Mouse (Mus musculus) spleen, adult 12 weeks (tissue): ENCODE measurements around the gene Rhog.
A peak's percentile ranks its signal among the peaks of the same experiment; 100 is the strongest.

Experiments used
- DNase-seq: peaks from one replicate; pipeline ENCODE4 v3.0.0; 2022; ENCODE audit warnings: low spot score

The Rhog gene

DNA sequence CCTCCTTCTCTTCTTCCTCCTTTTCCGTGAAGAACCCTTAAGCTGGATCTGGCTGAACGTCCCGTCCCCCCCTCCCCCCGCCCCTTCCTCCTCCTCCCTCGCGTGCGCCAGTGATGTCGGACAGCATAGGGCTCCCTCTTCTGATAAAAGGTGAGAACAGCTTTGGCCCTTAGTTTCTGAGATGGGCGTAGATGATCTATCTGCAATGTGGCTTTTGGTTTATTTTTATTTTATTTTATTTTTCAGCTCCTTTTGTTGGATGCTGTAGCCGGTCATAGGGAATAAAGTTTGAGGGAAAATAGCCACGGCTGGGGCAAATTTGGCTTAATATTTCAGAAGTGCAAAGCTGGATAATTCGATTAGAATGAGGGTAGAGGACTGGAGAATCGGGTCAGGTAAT, 33.5 kb downstream of the Rhog start:
- no peak for DNase-seq

DNA sequence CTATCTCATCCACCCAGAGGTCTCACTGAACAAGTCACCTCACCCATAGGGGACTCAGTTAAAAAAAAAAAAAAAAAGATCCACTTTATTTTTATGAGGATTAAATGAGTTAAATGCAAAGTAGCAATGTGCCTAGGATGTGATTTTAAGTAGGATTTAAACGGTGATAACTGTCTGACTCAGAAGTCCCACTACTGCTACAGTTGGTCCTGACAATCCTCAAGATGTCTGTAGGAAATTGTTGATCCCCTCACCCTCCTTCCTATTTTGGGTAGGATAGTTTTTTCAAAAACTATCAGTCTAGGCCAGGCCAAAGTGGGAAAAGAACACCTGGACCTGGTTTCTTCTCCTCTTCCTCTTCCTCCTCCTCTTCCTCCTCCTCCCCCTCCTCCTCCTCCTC, 34.0 kb downstream of the Rhog start:
- DNase-seq: no peak

DNA sequence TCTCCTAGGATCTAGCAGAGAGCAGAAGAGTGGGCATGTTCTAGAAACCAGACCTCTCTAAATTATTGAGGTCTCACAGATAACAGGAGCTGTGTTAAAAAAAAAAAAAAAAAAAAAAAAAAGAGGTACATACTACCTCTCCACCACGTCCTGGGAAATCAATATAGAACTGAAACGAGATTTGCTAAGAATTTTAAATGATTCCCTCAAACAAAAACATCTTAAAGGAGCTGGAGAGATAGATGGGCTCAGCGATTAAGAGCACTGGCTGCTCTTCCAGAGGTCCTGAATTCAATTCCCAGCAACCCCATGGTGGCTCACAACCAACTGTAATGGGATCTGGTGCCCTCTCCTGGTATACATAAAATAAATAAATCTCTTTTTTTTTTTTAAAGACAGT, 44.8 kb downstream of the Rhog start:
- DNase-seq: no peak

DNA sequence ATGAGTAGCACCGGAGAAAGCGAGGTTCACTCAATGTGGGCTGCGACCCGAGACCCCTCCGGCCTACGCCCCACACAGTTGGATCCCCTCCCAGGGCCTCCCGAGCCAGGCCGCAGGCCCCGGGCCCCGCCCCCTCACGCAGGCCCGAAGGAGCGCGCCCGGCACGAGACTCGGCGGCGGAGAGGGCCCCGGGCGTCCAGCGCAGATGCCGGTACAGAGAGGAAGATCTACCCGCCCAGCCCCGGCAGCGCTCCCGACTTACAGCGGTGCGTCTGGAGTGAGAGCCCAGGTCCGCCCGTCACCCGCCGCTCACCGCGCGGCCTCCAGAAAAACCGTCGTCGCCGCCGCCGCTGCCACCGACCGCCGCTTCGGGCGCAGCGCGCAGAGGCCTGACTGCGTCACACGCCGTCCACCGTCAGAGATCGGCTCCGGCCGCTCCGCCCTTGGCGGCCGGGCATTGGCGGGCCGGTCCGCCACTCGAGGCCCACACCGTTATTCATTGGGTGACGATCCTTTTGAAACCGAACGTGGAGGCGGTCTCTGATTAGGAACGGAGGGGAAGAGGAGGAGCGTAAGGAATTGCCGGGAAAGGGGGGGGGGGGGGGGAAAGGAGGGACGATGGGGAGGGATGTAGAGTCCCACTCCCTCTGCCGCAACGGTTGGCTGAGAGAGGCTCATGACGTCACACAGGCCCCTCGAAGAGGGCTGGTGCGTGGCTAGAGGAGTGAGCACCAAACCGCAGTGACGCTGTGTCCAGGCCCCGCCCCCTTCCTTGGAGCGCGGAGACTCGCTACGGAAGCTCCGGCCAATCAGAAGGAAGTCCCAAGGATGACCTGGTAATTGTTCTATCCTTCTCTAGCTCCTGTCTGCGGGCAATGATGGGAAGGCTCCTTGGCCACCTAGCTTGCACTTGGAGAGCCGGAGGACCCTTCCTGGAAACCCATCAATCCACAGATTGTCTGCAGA, 45.8 kb downstream of the Rhog start, which contains the start of the genes Nup98 and Pgap2:
Gene Nup98, minus strand, starts transcription at position 421 of the 966 bp plus-strand sequence.
Gene Pgap2, plus strand, starts transcription at position 453 of the 966 bp plus-strand sequence.
- peak; percentile 93 for DNase-seq

DNA sequence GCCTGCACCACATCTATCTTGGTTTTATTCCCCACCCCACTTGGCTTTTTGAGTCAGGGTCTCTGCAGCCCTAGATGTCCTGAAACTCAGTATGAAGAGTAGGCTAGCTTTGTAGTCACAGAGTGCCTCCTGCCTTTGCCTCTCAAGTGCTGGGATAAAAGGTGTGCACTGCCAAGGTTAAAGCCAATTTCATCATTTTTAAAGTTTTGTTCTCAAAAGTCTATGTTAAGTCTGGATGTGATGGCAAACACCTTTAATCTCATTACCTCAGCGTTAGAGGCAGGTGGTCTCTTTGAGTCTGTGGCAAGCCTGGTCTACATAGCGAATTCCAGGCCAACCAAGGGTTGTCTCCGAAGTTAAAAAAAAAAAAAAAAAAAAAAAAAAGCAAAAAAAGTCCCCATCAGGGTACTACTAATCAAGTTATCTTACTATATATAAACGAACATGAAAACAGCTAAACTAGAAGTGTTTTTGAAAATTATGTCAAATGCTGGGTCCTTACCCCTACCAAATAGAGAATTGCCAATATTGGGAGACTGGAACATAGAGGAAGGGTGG, 47.0 kb downstream of the Rhog start:
- DNase-seq: no peak

DNA sequence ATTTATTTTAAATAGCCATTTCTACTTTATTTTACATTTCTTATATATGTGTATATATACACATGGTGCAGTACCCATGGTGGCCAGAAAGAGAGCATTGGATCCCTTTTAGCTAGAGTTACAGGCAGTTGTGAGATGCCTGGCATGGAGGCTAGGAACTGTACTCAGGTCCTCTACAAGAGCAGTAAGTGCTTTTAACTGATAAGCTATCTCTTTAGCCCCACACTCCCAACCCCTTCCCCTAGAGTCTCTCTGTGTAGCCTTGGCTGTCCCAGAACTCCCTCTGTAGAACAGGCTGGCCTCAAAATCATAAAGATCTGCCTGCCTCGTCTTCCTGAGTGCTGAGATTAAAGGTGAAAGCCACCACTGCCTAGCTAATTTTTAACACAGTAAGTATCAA, 50.2 kb downstream of the Rhog start:
- no peak for DNase-seq

DNA sequence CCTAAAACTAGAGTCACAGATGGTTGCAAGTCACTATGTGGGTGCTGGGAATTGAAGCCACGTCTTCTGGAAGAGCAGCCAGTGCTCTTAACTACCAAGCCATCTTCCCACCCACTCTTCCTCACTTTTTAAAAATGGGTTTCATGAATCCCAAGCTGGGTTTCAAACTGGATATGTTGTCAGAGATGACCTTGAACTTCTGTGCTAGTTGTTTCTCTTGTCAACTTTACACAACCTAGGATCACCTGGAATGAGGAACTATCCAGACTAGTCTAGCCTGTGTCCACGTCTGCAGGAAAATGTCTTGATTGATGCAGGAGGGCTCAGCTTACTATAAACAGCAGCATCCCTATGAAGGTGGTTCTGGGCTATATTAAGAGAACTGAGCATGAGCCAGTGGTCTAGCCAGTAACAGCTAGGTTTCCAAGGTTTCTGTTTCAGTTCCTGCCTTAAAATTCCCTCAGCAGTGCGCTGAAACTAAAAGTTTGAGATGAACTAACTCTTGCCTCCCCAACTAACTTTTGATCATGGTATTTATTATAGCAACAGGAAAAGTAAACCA, 51.5 kb downstream of the Rhog start:
- DNase-seq: no peak

DNA sequence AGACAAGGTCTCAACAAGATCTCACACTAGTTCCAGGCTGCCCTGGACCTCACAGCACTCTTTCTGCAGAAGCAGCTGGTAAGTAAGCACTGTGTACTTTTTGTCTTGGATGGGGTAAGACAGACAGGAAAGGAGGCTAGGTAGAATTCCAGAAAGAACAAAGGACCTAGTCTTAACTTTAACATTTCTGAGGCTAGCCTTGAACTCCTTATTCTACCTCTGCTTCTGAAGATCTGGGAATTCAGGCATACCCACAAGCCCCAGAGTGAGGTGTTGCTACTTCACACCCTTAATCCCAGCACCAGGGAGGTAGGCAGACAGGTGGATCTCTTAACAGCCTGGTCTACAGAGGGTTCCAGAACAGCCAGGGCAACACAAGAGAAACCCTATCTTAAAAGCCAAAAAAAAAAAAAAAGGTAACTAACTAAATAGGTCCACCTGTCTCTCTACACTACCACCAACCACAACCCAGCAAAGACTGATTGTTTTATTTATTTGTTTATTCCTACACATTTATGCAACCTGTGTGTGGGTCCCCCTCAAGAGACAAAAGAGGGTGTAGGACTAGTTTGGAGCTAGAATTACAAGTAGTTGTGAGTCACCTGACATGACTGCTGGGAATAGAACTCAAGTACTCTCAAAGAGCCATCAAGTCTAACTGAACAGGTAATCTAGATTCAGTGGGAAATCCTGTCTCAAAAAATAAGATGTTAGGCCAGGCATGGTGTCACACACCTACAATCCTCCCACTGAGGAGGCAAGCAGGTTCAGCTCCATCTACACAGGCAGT, 54.7 kb downstream of the Rhog start:
- DNase-seq: no peak

DNA sequence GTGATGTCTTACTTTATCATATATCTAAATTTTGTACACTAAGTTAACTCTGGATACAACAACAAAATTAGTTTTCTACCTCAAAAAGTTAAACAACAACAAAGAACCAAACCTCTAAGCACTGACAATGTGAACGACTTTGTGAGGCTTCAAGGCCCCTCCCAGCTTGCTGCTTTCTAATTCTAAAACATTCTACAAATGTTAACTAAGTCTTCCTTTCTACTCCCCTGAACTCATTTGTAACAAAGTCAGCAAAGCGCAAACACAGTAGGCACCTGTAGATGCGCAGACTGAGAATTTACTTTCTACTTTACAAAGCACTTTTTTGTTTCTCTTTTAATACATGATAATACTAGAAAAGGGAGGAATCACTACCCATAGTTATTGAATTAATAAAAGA, 55.3 kb downstream of the Rhog start:
- DNase-seq: no peak

DNA sequence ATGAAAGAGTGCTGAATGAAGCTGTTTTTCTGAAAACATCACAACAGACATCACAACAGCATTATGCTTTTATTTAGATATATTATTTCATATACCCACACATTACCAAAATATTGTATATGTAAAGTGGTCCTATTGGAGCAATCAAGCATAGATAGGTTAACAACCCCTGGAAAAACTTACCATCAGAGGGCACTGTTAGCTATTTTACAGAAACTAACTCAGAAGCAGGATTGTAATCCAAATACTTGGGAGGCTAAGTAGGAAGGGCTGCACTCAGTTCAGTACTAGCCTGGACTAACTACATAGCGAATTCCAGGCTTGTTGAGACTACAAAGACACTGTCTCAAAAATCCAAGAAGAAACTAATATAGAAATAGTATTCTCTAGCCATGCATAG, 63.5 kb downstream of the Rhog start:
- no peak for DNase-seq
